20 mouse cellular contexts compared by ENCODE assay signal in the genomic region with DNA sequence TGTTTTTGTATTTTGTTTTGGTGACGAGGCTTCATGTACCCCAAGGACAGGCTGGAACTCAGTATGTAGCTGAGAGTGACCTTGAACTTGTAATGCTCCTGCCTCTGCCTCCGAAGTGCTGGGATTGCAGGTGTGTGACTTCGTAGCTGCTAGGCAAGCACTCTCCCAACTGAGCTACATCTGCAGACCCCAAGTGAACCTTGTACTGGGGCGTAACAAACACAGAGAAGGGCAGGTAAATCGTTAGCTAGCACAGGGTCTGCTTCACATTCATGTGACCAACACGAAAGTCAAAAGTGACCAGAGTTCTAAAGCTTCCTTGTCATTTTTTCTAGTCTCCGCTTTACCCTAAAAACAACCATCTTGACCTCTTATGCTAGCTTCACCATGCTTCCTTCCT.
DNase-seq lines count a peak whose midpoint lies in the region; ATAC-seq and TF ChIP-seq lines count a peak whose summit lies in the region.
"Had no signal": no experiment of that assay in that cellular context is flagged by ENCODE, and none has a peak within 500 bp of the region (broad histone marks: within the 10 kb centered on the region; RNA-seq: fewer than 3 reads in every experiment).

No protein-coding gene starts in this region.

- no peaks in the 10 kb centered on the region for H3K36me3 ChIP-seq in intestine, embryonic 15.5 days
- H3K36me3 ChIP-seq in intestine, postnatal 0 days (ENCODE audit: control insufficient read depth, insufficient read depth) = no peaks in the 10 kb centered on the region
- no peaks in the 10 kb centered on the region for H3K36me3 ChIP-seq in kidney, embryonic 15.5 days
- no peaks in the 10 kb centered on the region for H3K36me3 ChIP-seq in intestine, embryonic 16.5 days (ENCODE audit: control insufficient read depth, insufficient read depth, low read length)
- H3K36me3 ChIP-seq: embryonic facial prominence, embryonic 13.5 days; forebrain, embryonic 12.5 days; heart, embryonic 13.5 days had no signal

- H3K4me3 ChIP-seq in intestine, embryonic 15.5 days (replicated peaks) = no peak overlapping the region
- no peak overlapping the region for H3K4me3 ChIP-seq in intestine, postnatal 0 days (ENCODE audit: low read depth, low read length)
- H3K4me3 ChIP-seq in kidney, embryonic 15.5 days (replicated peaks) = no peak overlapping the region
- H3K4me3 ChIP-seq in intestine, embryonic 16.5 days (ENCODE audit: low read length) = no peak overlapping the region
- H3K4me3 ChIP-seq: embryonic facial prominence, embryonic 13.5 days; forebrain, embryonic 12.5 days; heart, adult 2 months; heart, embryonic 13.5 days had no signal

- H3K9me3 ChIP-seq in intestine, embryonic 15.5 days = no peaks in the 10 kb centered on the region
- H3K9me3 ChIP-seq in intestine, postnatal 0 days (ENCODE audit: control insufficient read depth) = no peaks in the 10 kb centered on the region
- no peaks in the 10 kb centered on the region for H3K9me3 ChIP-seq in kidney, embryonic 15.5 days (replicated peaks)
- H3K9me3 ChIP-seq in intestine, embryonic 16.5 days (ENCODE audit: control insufficient read depth, low read length) = no peaks in the 10 kb centered on the region
- H3K9me3 ChIP-seq: embryonic facial prominence, embryonic 13.5 days; forebrain, embryonic 12.5 days; heart, embryonic 13.5 days had no signal

- no peaks in the 10 kb centered on the region for H3K27me3 ChIP-seq in intestine, embryonic 15.5 days (replicated peaks)
- H3K27me3 ChIP-seq in intestine, postnatal 0 days (replicated peaks; ENCODE audit: control insufficient read depth, insufficient read depth, low read length) = no peaks in the 10 kb centered on the region
- no peaks in the 10 kb centered on the region for H3K27me3 ChIP-seq in kidney, embryonic 15.5 days
- no peaks in the 10 kb centered on the region for H3K27me3 ChIP-seq in intestine, embryonic 16.5 days (replicated peaks; ENCODE audit: control insufficient read depth, insufficient read depth, low read length)
- H3K27me3 ChIP-seq: embryonic facial prominence, embryonic 13.5 days; forebrain, embryonic 12.5 days; heart, embryonic 13.5 days had no signal

- no peak overlapping the region for H3K27ac ChIP-seq in intestine, embryonic 15.5 days
- H3K27ac ChIP-seq in intestine, postnatal 0 days (ENCODE audit: low read depth, low read length) = no peak overlapping the region
- no peak overlapping the region for H3K27ac ChIP-seq in kidney, embryonic 15.5 days
- H3K27ac ChIP-seq in intestine, embryonic 16.5 days (ENCODE audit: low read length) = no peak overlapping the region
- H3K27ac ChIP-seq: embryonic facial prominence, embryonic 13.5 days; forebrain, embryonic 12.5 days; heart, adult 2 months; heart, embryonic 13.5 days; hindbrain, embryonic 14.5 days had no signal

- no peak for TF ChIP-seq CTCF in intestine, postnatal 0 days (IDR thresholded peaks at IDR 0.05; ENCODE audit: low read depth)

- H3K4me2 ChIP-seq in intestine, embryonic 15.5 days (replicated peaks) = no peak overlapping the region
- no peak overlapping the region for H3K4me2 ChIP-seq in intestine, postnatal 0 days (replicated peaks; ENCODE audit: low read depth)
- no peak overlapping the region for H3K4me2 ChIP-seq in kidney, embryonic 15.5 days
- H3K4me2 ChIP-seq in intestine, embryonic 16.5 days (ENCODE audit: low read depth, low read length) = no peak overlapping the region
- H3K4me2 ChIP-seq: embryonic facial prominence, embryonic 13.5 days; forebrain, embryonic 12.5 days; heart, embryonic 13.5 days; hindbrain, embryonic 14.5 days had no signal

- WGBS in intestine, embryonic 15.5 days = 69% methylated on average over 7 of the region's 7 CpGs
- WGBS in intestine, postnatal 0 days = 47% methylated on average over 7 of the region's 7 CpGs
- 78% methylated on average over 7 of the region's 7 CpGs for WGBS in kidney, embryonic 15.5 days
- 65% methylated on average over 7 of the region's 7 CpGs for WGBS in intestine, embryonic 16.5 days

- DNase-seq in kidney, adult 8-10 months = peak; percentile 43 to 50
- DNase-seq in kidney, postnatal 36 days = peak; percentile 47 to 56
- DNase-seq in ovary, postnatal 10 days (ENCODE audit: low spot score) = no peak
- DNase-seq: adrenal gland, adult 2 months; adrenal gland, postnatal 25 days; cerebellum, adult 18-20 months; cerebellum, adult 9-11 months; cerebellum, postnatal 36 days; gastrocnemius, postnatal 10 days; heart, adult 2 months; heart, postnatal 4 days had no signal

- ATAC-seq in intestine, embryonic 15.5 days = 0 out of 2 replicates have a peak, but pooled peaks have one; percentile 55
- no peak for ATAC-seq in intestine, postnatal 0 days
- ATAC-seq in kidney, embryonic 15.5 days (replicated peaks; ENCODE audit: low FRiP score) = no peak
- peak; percentile 53; the same call in 1 of the 2 replicates for ATAC-seq in intestine, embryonic 16.5 days
- ATAC-seq: forebrain, embryonic 16.5 days had no signal

- no peak overlapping the region for H3K9ac ChIP-seq in intestine, embryonic 15.5 days
- H3K9ac ChIP-seq in intestine, postnatal 0 days (ENCODE audit: low read depth, low read length) = no peak overlapping the region
- no peak overlapping the region for H3K9ac ChIP-seq in kidney, embryonic 15.5 days
- no peak overlapping the region for H3K9ac ChIP-seq in intestine, embryonic 16.5 days (ENCODE audit: low read depth, low read length)
- H3K9ac ChIP-seq: embryonic facial prominence, embryonic 13.5 days; forebrain, embryonic 12.5 days; heart, embryonic 13.5 days; hindbrain, embryonic 14.5 days had no signal

- peaks cover 3% of the 10 kb centered on the region; the same call in 1 of the 2 replicates for H3K4me1 ChIP-seq in intestine, embryonic 15.5 days (replicated peaks)
- 0 out of 2 replicates have a peak, but pooled peaks cover 3% of the 10 kb centered on the region for H3K4me1 ChIP-seq in intestine, postnatal 0 days (replicated peaks; ENCODE audit: control insufficient read depth, insufficient read depth, low read length)
- peaks cover 9% of the 10 kb centered on the region; the same call in 1 of the 2 replicates for H3K4me1 ChIP-seq in kidney, embryonic 15.5 days
- H3K4me1 ChIP-seq in intestine, embryonic 16.5 days (ENCODE audit: control insufficient read depth, insufficient read depth, low read length) = peaks cover 7% of the 10 kb centered on the region; the same call in 1 of the 2 replicates

Comparison
In these comparisons a context has a peak if more than half of its experiments do, and no peak if none do; other contexts are left out.
1. ATAC-seq: peak in intestine, embryonic 15.5 days (single experiment) and intestine, embryonic 16.5 days (single experiment); none in intestine, postnatal 0 days (single experiment) and kidney, embryonic 15.5 days (single experiment).